Comparison of ENCODE assay signal across 8 mouse cellular contexts in genomic region chr7:66061057-66061456, GRCm38 (mm10). TPM values are rescaled to one million over a fixed set of nuclear protein-coding genes. Genes with fewer than 3 reads are reported as not detected.
DNase-seq lines count a peak whose midpoint lies in the region; ATAC-seq and TF ChIP-seq lines count a peak whose summit lies in the region.

No protein-coding gene starts in this region.

- peak overlapping the region; percentile 91 for H3K4me2 ChIP-seq in kidney, postnatal 0 days (ENCODE audit: low read length)
- peak overlapping the region; percentile 89 for H3K4me2 ChIP-seq in hindbrain, embryonic 15.5 days
- H3K4me2 ChIP-seq in midbrain, postnatal 0 days (ENCODE audit: low read depth, low read length, poor library complexity, severe bottlenecking), result peak overlapping the region; percentile 84

- H3K27ac ChIP-seq in kidney, postnatal 0 days, result peak overlapping the region; percentile 60; the same call in 1 of the 2 replicates
- no peak overlapping the region for H3K27ac ChIP-seq in hindbrain, embryonic 15.5 days (replicated peaks)
- no peak overlapping the region for H3K27ac ChIP-seq in midbrain, postnatal 0 days (ENCODE audit: low read depth, low read length)

- no peaks in the 10 kb centered on the region for H3K9me3 ChIP-seq in kidney, postnatal 0 days (replicated peaks; ENCODE audit: low read length)
- H3K9me3 ChIP-seq in hindbrain, embryonic 15.5 days, result no peaks in the 10 kb centered on the region
- H3K9me3 ChIP-seq in midbrain, postnatal 0 days (ENCODE audit: low read length), result no peaks in the 10 kb centered on the region

- peak overlapping the region; percentile 82 for H3K9ac ChIP-seq in kidney, postnatal 0 days (ENCODE audit: low read depth, low read length)
- peak overlapping the region; percentile 78 for H3K9ac ChIP-seq in hindbrain, embryonic 15.5 days
- H3K9ac ChIP-seq in midbrain, postnatal 0 days (replicated peaks; ENCODE audit: low read length, poor library complexity, severe bottlenecking), result peak overlapping the region; percentile 90

- H3K36me3 ChIP-seq in kidney, postnatal 0 days (ENCODE audit: insufficient read depth, low read length), result peaks cover 24% of the 10 kb centered on the region
- H3K36me3 ChIP-seq in hindbrain, embryonic 15.5 days, result peaks cover 28% of the 10 kb centered on the region
- H3K36me3 ChIP-seq in midbrain, postnatal 0 days (ENCODE audit: insufficient read depth, low read length), result peaks cover 9% of the 10 kb centered on the region

- no peak for DNase-seq in kidney, postnatal 0 days (ENCODE audit: low spot score)
- no peak for DNase-seq in kidney, adult 18-20 months
- DNase-seq in c-Kit-positive CD71-positive TER-119-negative erythroid progenitor cells, embryonic 14.5 days (ENCODE audit: low read depth), result peak; percentile 17
- DNase-seq in midbrain, postnatal 0 days (ENCODE audit: low spot score), result no peak
- no peak for DNase-seq in left cerebral cortex, adult 11 months (ENCODE audit: low spot score)
- DNase-seq in cerebellum, adult 18-20 months, result no peak
- DNase-seq in spleen, postnatal 36 days (ENCODE audit: low spot score in 2 of 2), result no peak

- no peaks in the 10 kb centered on the region for H3K27me3 ChIP-seq in kidney, postnatal 0 days (ENCODE audit: insufficient read depth, low read length)
- H3K27me3 ChIP-seq in hindbrain, embryonic 15.5 days, result 0 out of 2 replicates have a peak, but pooled peaks cover 5% of the 10 kb centered on the region
- no peaks in the 10 kb centered on the region for H3K27me3 ChIP-seq in midbrain, postnatal 0 days (ENCODE audit: insufficient read depth, low read length)

- no peak for ATAC-seq in kidney, postnatal 0 days (replicated peaks; ENCODE audit: low FRiP score, low read depth)
- ATAC-seq in hindbrain, embryonic 15.5 days (ENCODE audit: low FRiP score, low read depth), result no peak
- ATAC-seq in midbrain, postnatal 0 days (ENCODE audit: low FRiP score), result no peak

- under 1% methylated on average over 14 of the region's 14 CpGs for WGBS in kidney, postnatal 0 days
- 2% methylated on average over 14 of the region's 14 CpGs for WGBS in hindbrain, embryonic 15.5 days
- WGBS in midbrain, postnatal 0 days, result 3% methylated on average over 14 of the region's 14 CpGs

- peak overlapping the region; percentile 96 for H3K4me3 ChIP-seq in kidney, postnatal 0 days (replicated peaks; ENCODE audit: low read depth, low read length)
- H3K4me3 ChIP-seq in hindbrain, embryonic 15.5 days, result peak overlapping the region; percentile 86
- peak overlapping the region; percentile 94 for H3K4me3 ChIP-seq in midbrain, postnatal 0 days (ENCODE audit: low read depth, low read length)

- TF ChIP-seq CTCF in kidney, postnatal 0 days (IDR thresholded peaks at IDR 0.05; ENCODE audit: low read depth), result no peak
- TF ChIP-seq CTCF in midbrain, postnatal 0 days (IDR thresholded peaks at IDR 0.05), result no peak

- H3K4me1 ChIP-seq in kidney, postnatal 0 days (replicated peaks; ENCODE audit: insufficient read depth, low read length), result no peaks in the 10 kb centered on the region; the same call in 1 of the 2 replicates
- peaks cover 20% of the 10 kb centered on the region for H3K4me1 ChIP-seq in hindbrain, embryonic 15.5 days (replicated peaks)
- H3K4me1 ChIP-seq in midbrain, postnatal 0 days (ENCODE audit: insufficient read depth, low read length), result no peaks in the 10 kb centered on the region; the same call in 1 of the 2 replicates

RNA-seq across cellular contexts. Expression of gene Snrpa1, which starts 2.3 kb away (rescaled TPM):
- polyA plus RNA-seq in kidney, postnatal 0 days (2015; fragmentation: Nextera tagmentation; extraction: Ambion mirVana), result 114 and 127 TPM in 2 replicates
- polyA plus RNA-seq in hindbrain, embryonic 15.5 days (2015; fragmentation: Nextera tagmentation; extraction: Ambion mirVana), result 118 and 127 TPM in 2 replicates
- total RNA-seq in midbrain, postnatal 0 days (2014; rRNA removed), result 37.0 and 48.2 TPM in 2 replicates
- polyA plus RNA-seq in midbrain, postnatal 0 days (2015; fragmentation: Nextera tagmentation; extraction: Ambion mirVana), result 131 and 140 TPM in 2 replicates

RNA-seq across cellular contexts. Expression of gene Gm45213, which starts 17.7 kb away (rescaled TPM):
- polyA plus RNA-seq in kidney, postnatal 0 days (2015; fragmentation: Nextera tagmentation; extraction: Ambion mirVana), result not detected in 2 replicates
- not detected in 2 replicates for polyA plus RNA-seq in hindbrain, embryonic 15.5 days (2015; fragmentation: Nextera tagmentation; extraction: Ambion mirVana)
- total RNA-seq in midbrain, postnatal 0 days (2014; rRNA removed), result not detected in 2 replicates
- not detected in 2 replicates for polyA plus RNA-seq in midbrain, postnatal 0 days (2015; fragmentation: Nextera tagmentation; extraction: Ambion mirVana)

RNA-seq across cellular contexts. Expression of gene Selenos, which starts 18.4 kb away (rescaled TPM):
- polyA plus RNA-seq in kidney, postnatal 0 days (2015; fragmentation: Nextera tagmentation; extraction: Ambion mirVana), result 140 and 145 TPM in 2 replicates
- 86.5 and 90.7 TPM in 2 replicates for polyA plus RNA-seq in hindbrain, embryonic 15.5 days (2015; fragmentation: Nextera tagmentation; extraction: Ambion mirVana)
- 24.1 and 46.7 TPM in 2 replicates for total RNA-seq in midbrain, postnatal 0 days (2014; rRNA removed)
- polyA plus RNA-seq in midbrain, postnatal 0 days (2015; fragmentation: Nextera tagmentation; extraction: Ambion mirVana), result 116 and 125 TPM in 2 replicates

RNA-seq across cellular contexts. Expression of gene Chsy1, which starts 48.3 kb away (rescaled TPM):
- 12.0 and 12.2 TPM in 2 replicates for polyA plus RNA-seq in kidney, postnatal 0 days (2015; fragmentation: Nextera tagmentation; extraction: Ambion mirVana)
- polyA plus RNA-seq in hindbrain, embryonic 15.5 days (2015; fragmentation: Nextera tagmentation; extraction: Ambion mirVana), result 9.2 and 10.7 TPM in 2 replicates
- 38.9 and 40.3 TPM in 2 replicates for total RNA-seq in midbrain, postnatal 0 days (2014; rRNA removed)
- polyA plus RNA-seq in midbrain, postnatal 0 days (2015; fragmentation: Nextera tagmentation; extraction: Ambion mirVana), result 6.8 and 7.2 TPM in 2 replicates
